In the genomic region with DNA sequence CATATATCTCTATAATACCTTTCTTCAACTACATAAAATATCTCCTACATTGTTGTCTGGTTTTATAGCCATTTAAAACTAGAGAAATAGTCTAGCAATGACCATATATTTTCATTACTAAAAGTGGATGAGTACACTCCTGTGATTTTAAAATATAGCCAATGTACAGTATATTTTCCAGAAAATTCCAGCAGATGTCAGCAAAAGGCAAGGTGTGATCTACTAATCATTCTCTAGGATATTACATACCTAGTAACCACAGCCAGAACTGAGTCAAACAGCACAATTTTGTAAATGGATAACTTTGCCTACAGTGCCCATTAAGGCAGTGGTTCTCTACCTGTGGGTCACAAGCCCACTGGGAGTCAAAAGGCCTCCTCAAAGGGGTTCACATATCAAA, we compare ENCODE assay signal across 17 mouse cellular contexts.
"Had no signal": no experiment of that assay in that cellular context is flagged by ENCODE, and none has a peak within 500 bp of the region (broad histone marks: within the 10 kb centered on the region; RNA-seq: fewer than 3 reads in every experiment).

No protein-coding gene starts in this region.

- H3K36me3 ChIP-seq: liver, embryonic 13.5 days; midbrain, embryonic 12.5 days; neural tube, embryonic 12.5 days; neural tube, embryonic 15.5 days had no signal

- H3K27ac ChIP-seq: liver, embryonic 13.5 days; midbrain, embryonic 12.5 days; neural tube, embryonic 12.5 days; neural tube, embryonic 15.5 days; stomach, postnatal 0 days had no signal

- H3K9me3 ChIP-seq: liver, embryonic 13.5 days; midbrain, embryonic 12.5 days; neural tube, embryonic 12.5 days; neural tube, embryonic 15.5 days had no signal

- H3K4me3 ChIP-seq: liver, embryonic 13.5 days; midbrain, embryonic 12.5 days; neural tube, embryonic 12.5 days; neural tube, embryonic 15.5 days had no signal

- H3K4me2 ChIP-seq: liver, embryonic 13.5 days; midbrain, embryonic 12.5 days; neural tube, embryonic 12.5 days; neural tube, embryonic 15.5 days had no signal

- H3K4me1 ChIP-seq: liver, embryonic 13.5 days; midbrain, embryonic 12.5 days; neural tube, embryonic 12.5 days; neural tube, embryonic 15.5 days had no signal

- H3K27me3 ChIP-seq: liver, embryonic 13.5 days; midbrain, embryonic 12.5 days; neural tube, embryonic 12.5 days; neural tube, embryonic 15.5 days had no signal

- DNase-seq: kidney, adult 18-20 months; kidney, adult 9 months; kidney, postnatal 25 days; liver, embryonic 13.5 days; lung, adult 2 months; lung, postnatal 14 days; lung, postnatal 4 days; right cerebral cortex, adult 18-20 months; right cerebral cortex, postnatal 14 days; right cerebral cortex, postnatal 4 days; thymus, adult 2 months; thymus, postnatal 14 days; thymus, postnatal 4 days had no signal

- H3K9ac ChIP-seq: liver, embryonic 13.5 days; midbrain, embryonic 12.5 days; neural tube, embryonic 12.5 days; neural tube, embryonic 15.5 days had no signal
